Mouse (Mus musculus): ENCODE results near the gene Irf8.

DNA sequence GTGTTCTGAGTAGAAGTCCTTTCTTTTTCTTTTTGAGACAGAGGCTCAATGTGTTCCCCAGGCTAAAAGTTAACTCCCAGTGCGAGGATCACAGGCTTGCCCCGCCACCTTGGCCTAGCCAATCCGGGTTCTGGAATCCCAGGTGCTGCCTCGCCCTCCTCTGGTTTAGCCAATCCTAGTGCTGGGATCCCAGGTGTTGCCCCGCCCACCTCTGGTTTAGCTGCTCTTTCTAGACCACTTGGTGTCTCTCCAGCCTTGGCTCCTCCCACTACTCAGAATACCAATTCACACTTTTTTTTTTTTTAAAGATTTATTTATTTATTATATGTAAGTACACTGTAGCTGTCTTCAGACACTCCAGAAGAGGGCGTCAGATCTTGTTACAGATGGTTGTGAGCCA, 4.1 kb upstream of the Irf8 start:
- no peak for TF ChIP-seq CTCF (IDR thresholded peaks at IDR 0.05; ENCODE audit: low read depth)
- no peak for TF ChIP-seq EP300 (IDR thresholded peaks at IDR 0.05; ENCODE audit: low read depth)
